Mouse (Mus musculus): Measurements from ENCODE around the gene Fam120b.
A peak's percentile ranks its signal among the peaks of the same experiment; 100 is the strongest.
"Not testable (repeated sequence)": the region's sequence is repeated elsewhere in the genome, so short reads cannot be mapped to it uniquely, and the experiment has no call there.

Gene Fam120b

GRCm38 (mm10) chr17:15440067-15440462, 44.1 kb downstream of the Fam120b start:
- no peak for DNase-seq

- peak; percentile 13 for DNase-seq
Measured at GRCm38 (mm10) chr17:15440463-15441121, 44.6 kb downstream of the Fam120b start.

GRCm38 (mm10) chr17:15445421-15445820, 49.4 kb downstream of the Fam120b start:
- no peak for DNase-seq

GRCm38 (mm10) chr17:15447831-15448230, 51.8 kb downstream of the Fam120b start:
- DNase-seq = no peak

- not testable (repeated sequence) for DNase-seq
Measured at GRCm38 (mm10) chr17:15449144-15449543, 53.1 kb downstream of the Fam120b start.

- no peak for DNase-seq
Measured at GRCm38 (mm10) chr17:15449606-15450005, 53.6 kb downstream of the Fam120b start.

GRCm38 (mm10) chr17:15455203-15455602, 59.2 kb downstream of the Fam120b start:
- DNase-seq = no peak

GRCm38 (mm10) chr17:15456595-15456994, 60.6 kb downstream of the Fam120b start:
- DNase-seq = no peak

- no peak for DNase-seq
Measured at GRCm38 (mm10) chr17:15459761-15460160, 63.8 kb downstream of the Fam120b start.

- no peak for DNase-seq
Measured at GRCm38 (mm10) chr17:15461921-15462495, 66.0 kb downstream of the Fam120b start.

GRCm38 (mm10) chr17:15467669-15468068, 71.7 kb downstream of the Fam120b start:
- peak; percentile 80 for DNase-seq

- DNase-seq = no peak
Measured at GRCm38 (mm10) chr17:15472671-15473070, 76.7 kb downstream of the Fam120b start.

All from right cerebral cortex, postnatal 14 days (tissue).